Mouse (Mus musculus): ENCODE measurements around the gene Zfp526. TPM values are rescaled to one million over a fixed set of nuclear protein-coding genes. Genes with fewer than 3 reads are reported as not detected.

Zfp526 gene
- total and polyA plus RNA-seq, 3 experiments: 2.2 to 7.0 (median 6.5) TPM

- dilution Hi-C loops (cut with MboI; ENCODE audit: extremely low pct_ligation_motif_present, extremely low pct_unique_long_range_greater_than_20kb, low sequenced_read_pairs) (no loop called here), in situ Hi-C loops (cut with MboI; ENCODE audit: low pct_ligation_motif_present, low pct_unique_long_range_greater_than_20kb, low sequenced_read_pairs) (loop anchor here (5.0 to 10.0 kb wide), 2 partner anchors 47 to 95 kb away; no protein-coding TSS in a partner anchor)
- H3K79me2 ChIP-seq (replicated peaks; ENCODE audit: control insufficient read depth, extremely low read depth, insufficient read depth, poor library complexity, severe bottlenecking): no peaks in the 10 kb centered on the region
- no peaks in the 10 kb centered on the region for H3K9me3 ChIP-seq (replicated peaks; ENCODE audit: low read length)
- peaks cover 69% of the 10 kb centered on the region for H3K27me3 ChIP-seq (replicated peaks)
- no peaks in the 10 kb centered on the region for H3K36me3 ChIP-seq (replicated peaks in 1 of 2; ENCODE audit: control insufficient read depth in 1 of 2, insufficient read depth in 1 of 2, low read length in 1 of 2)
- H3K9ac ChIP-seq (ENCODE audit: insufficient read depth, low read depth): peak within 1 kb of the TSS; percentile 15
- H3K4me3 ChIP-seq (replicated peaks in 1 of 3; ENCODE audit: low read depth in 2 of 3, low read length in 2 of 3, poor library complexity in 1 of 3): peak within 1 kb of the TSS; percentile 23 to 60 (median 32)
- H3K4me1 ChIP-seq (ENCODE audit: control insufficient read depth in 1 of 2, insufficient read depth in 2 of 2): peaks cover 7 to 37% of the 10 kb centered on the region in 2 experiments; a peak in 3 of 4 replicates
- DNase-seq (ENCODE audit: extremely low read depth): peak; percentile 31
- peak within 1 kb of the TSS; percentile 88 for H3K4me2 ChIP-seq (ENCODE audit: insufficient read depth, low read depth, poor library complexity, severe bottlenecking)
- TF ChIP-seq RCOR1 (conservative IDR thresholded peaks at IDR 0.05; ENCODE audit: low read depth, low read length) (no peak), NRF1 (IDR thresholded peaks at IDR 0.05; ENCODE audit: low read depth, low read length) (peak; percentile 60), ETS1 (conservative IDR thresholded peaks at IDR 0.05; ENCODE audit: low read depth, low read length) (no peak), SIN3A (IDR thresholded peaks at IDR 0.05; ENCODE audit: low read length) (no peak), RAD21 (IDR thresholded peaks at IDR 0.05; ENCODE audit: low read depth, low read length) (no peak), ZKSCAN1 (IDR thresholded peaks at IDR 0.05; ENCODE audit: borderline replicate concordance, low read depth, low read length) (no peak), GABPA (IDR thresholded peaks at IDR 0.05; ENCODE audit: insufficient replicate concordance, low read depth, low read length) (no peak), ZMIZ1 (IDR thresholded peaks at IDR 0.05; ENCODE audit: low read depth, low read length) (no peak), CHD2 (IDR thresholded peaks at IDR 0.05; ENCODE audit: low read length) (no peak), NELFE (IDR thresholded peaks at IDR 0.05; ENCODE audit: low read depth, low read length) (no peak), MXI1 (IDR thresholded peaks at IDR 0.05; ENCODE audit: low read depth, low read length) (peak; percentile 61), EP300 (IDR thresholded peaks at IDR 0.05; ENCODE audit: low read length) (no peak), PAX5 (IDR thresholded peaks at IDR 0.05; ENCODE audit: low read length) (no peak), JUN (IDR thresholded peaks at IDR 0.05; ENCODE audit: insufficient read depth, low read depth, low read length) (no peak), UBTF (IDR thresholded peaks at IDR 0.05; ENCODE audit: low read depth, low read length) (peak; percentile 90), ZNF384 (IDR thresholded peaks at IDR 0.05; ENCODE audit: low read depth, low read length) (no peak), USF2 (conservative IDR thresholded peaks at IDR 0.05; ENCODE audit: low read depth, low read length) (no peak), CTCF (conservative IDR thresholded peaks at IDR 0.05 in 1 of 2, IDR thresholded peaks at IDR 0.05 in 1 of 2; ENCODE audit: low read depth in 2 of 2, low read length in 2 of 2) (peak in 1 of 2 experiments; percentile 41; a peak in 2 of 4 replicates), CHD1 (IDR thresholded peaks at IDR 0.05; ENCODE audit: low read depth, low read length) (no peak), USF1 (IDR thresholded peaks at IDR 0.05; ENCODE audit: low read depth, low read length) (no peak), MAFK (IDR thresholded peaks at IDR 0.05; ENCODE audit: insufficient replicate concordance, low read length) (no peak), MEF2A (IDR thresholded peaks at IDR 0.05; ENCODE audit: borderline replicate concordance, low read depth, low read length) (no peak), BHLHE40 (IDR thresholded peaks at IDR 0.05; ENCODE audit: low read depth, low read length) (no peak), MYC (IDR thresholded peaks at IDR 0.05; ENCODE audit: low read depth, low read length) (no peak), MAX (IDR thresholded peaks at IDR 0.05; ENCODE audit: low read length) (no peak; the same call in 1 of the 2 replicates), KAT2A (IDR thresholded peaks at IDR 0.05; ENCODE audit: insufficient replicate concordance, low read length) (no peak), E2F4 (IDR thresholded peaks at IDR 0.05; ENCODE audit: insufficient replicate concordance, low read depth, low read length) (no peak), POLR2A (IDR thresholded peaks at IDR 0.05; ENCODE audit: low read depth, low read length) (no peak), POLR2AphosphoS2 (IDR thresholded peaks at IDR 0.05; ENCODE audit: low read depth, low read length) (no peak), JUND (conservative IDR thresholded peaks at IDR 0.05; ENCODE audit: low read depth, low read length) (no peak), ZC3H11A (IDR thresholded peaks at IDR 0.05; ENCODE audit: low read depth, low read length) (no peak), HCFC1 (IDR thresholded peaks at IDR 0.05; ENCODE audit: low read depth, low read length) (no peak), TCF12 (IDR thresholded peaks at IDR 0.05; ENCODE audit: low read depth, low read length) (no peak), IRF4 (IDR thresholded peaks at IDR 0.05; ENCODE audit: low read depth, low read length) (no peak), TBP (conservative IDR thresholded peaks at IDR 0.05; ENCODE audit: low read depth, low read length) (no peak), MAZ (IDR thresholded peaks at IDR 0.05; ENCODE audit: low read depth, low read length) (0 out of 2 replicates have a peak, but pooled peaks have one; percentile 57)
- no peak within 1 kb of the TSS for H3K27ac ChIP-seq (ENCODE audit: insufficient read depth, low read depth)
Measured at GRCm38 (mm10) chr7:25179606-25180161, 41.5 kb upstream of the Zfp526 start, which contains the start of gene Pou2f2. TSS of gene Pou2f2 (minus strand) at chr7:25179726.
